Mouse (Mus musculus) embryonic facial prominence, embryonic 10.5 days (tissue): Measurements from ENCODE around the gene Txndc16. TPM values are rescaled to one million over a fixed set of nuclear protein-coding genes. Genes with fewer than 3 reads are reported as not detected.
A peak's percentile ranks its signal among the peaks of the same experiment; 100 is the strongest.

ENCODE experiments used
- DNase-seq: peaks from one replicate; pipeline ENCODE4 v3.0.0-alpha.2; 2017; ENCODE audit warnings: low spot score
- H3K27ac ChIP-seq: fragments of 300-500 bp; sonication (generic); replicated peaks from 2 replicates; pipeline ENCODE4 v1.5.1; 2016; ENCODE audit warnings: mild to moderate bottlenecking
- H3K27me3 ChIP-seq: fragments of 300-500 bp; sonication (generic); replicated peaks from 2 replicates; pipeline ENCODE4 v1.6.1; 2016; ENCODE audit warnings: low read depth, mild to moderate bottlenecking; ENCODE audit not compliant: poor library complexity, severe bottlenecking
- H3K36me3 ChIP-seq: fragments of 300-500 bp; sonication (generic); replicated peaks from 2 replicates; pipeline ENCODE4 v1.6.1; 2016; ENCODE audit warnings: mild to moderate bottlenecking, moderate library complexity
- H3K4me1 ChIP-seq: fragments of 300-500 bp; sonication (generic); 2 replicates; pipeline ENCODE4 v1.6.1; 2016
- H3K4me3 ChIP-seq: fragments of 300-500 bp; sonication (generic); 2 replicates; pipeline ENCODE4 v1.5.1; 2016; ENCODE audit warnings: mild to moderate bottlenecking, moderate library complexity
- H3K9me3 ChIP-seq: fragments of 300-500 bp; sonication (generic); 2 replicates; pipeline ENCODE4 v1.6.1; 2016; ENCODE audit warnings: mild to moderate bottlenecking
- WGBS: fragments of 180-500 bp; shearing (Covaris S2); methylation state at CpG from one replicate; pipeline ENCODE4 v1.1.7; 2016; 5-methylcytosine and 5-hydroxymethylcytosine counted together
- polyA plus RNA-seq: library from polyadenylated mRNA; unstranded; fragments of >200 nt; fragmentation: Nextera tagmentation; extraction: Ambion mirVana; gene quantifications from 2 replicates; pipeline ENCODE4 v1.2.1, GENCODE M21; 2016

Gene Txndc16
- polyA plus RNA-seq = 15.3 TPM in 2 replicates

- Histone ChIP-seq H3K4me3 (peak within 1 kb of the TSS; percentile 94), H3K9me3 (no peaks in the 10 kb centered on the region), H3K36me3 (no peaks in the 10 kb centered on the region), H3K4me1 (peaks cover 15% of the 10 kb centered on the region), H3K27me3 (no peaks in the 10 kb centered on the region), H3K27ac (peak within 1 kb of the TSS; percentile 94)
- DNase-seq = peak; percentile 80
- WGBS = under 1% methylated on average over 59 of the region's 59 CpGs
These were observed at the start of gene Txndc16 for GRCm38 (mm10) chr14:45220090-45220956. Txndc16 (minus strand) TSS chr14:45220328.

- 0 out of 2 replicates have a peak, but pooled peaks cover 3% of the 10 kb centered on the region for H3K9me3 ChIP-seq
- H3K36me3 ChIP-seq = no peaks in the 10 kb centered on the region; the same call in 1 of the 2 replicates
- 90% methylated on average over 3 of the region's 3 CpGs for WGBS
- no peak overlapping the region for H3K4me3 ChIP-seq
- no peaks in the 10 kb centered on the region for H3K4me1 ChIP-seq
- DNase-seq = no peak
- no peaks in the 10 kb centered on the region for H3K27me3 ChIP-seq
- H3K27ac ChIP-seq = no peak overlapping the region
These were observed 43.9 kb upstream of the Txndc16 start for GRCm38 (mm10) chr14:45263831-45264592.

GRCm38 (mm10) chr14:45251548-45252076, 31.5 kb upstream of the Txndc16 start:
- Histone ChIP-seq H3K27me3 (no peaks in the 10 kb centered on the region), H3K36me3 (no peaks in the 10 kb centered on the region), H3K4me3 (no peak overlapping the region), H3K4me1 (no peaks in the 10 kb centered on the region), H3K9me3 (no peaks in the 10 kb centered on the region), H3K27ac (no peak overlapping the region)
- DNase-seq = no peak
- WGBS = 91% methylated on average over 4 of the region's 4 CpGs

GRCm38 (mm10) chr14:45241613-45242012, 21.5 kb upstream of the Txndc16 start:
- no peaks in the 10 kb centered on the region for H3K9me3 ChIP-seq
- no peaks in the 10 kb centered on the region for H3K4me1 ChIP-seq
- no peak overlapping the region for H3K4me3 ChIP-seq
- no peak for DNase-seq
- no peaks in the 10 kb centered on the region for H3K27me3 ChIP-seq
- no peaks in the 10 kb centered on the region for H3K36me3 ChIP-seq
- no peak overlapping the region for H3K27ac ChIP-seq
- 54% methylated on average over 1 of the region's 1 CpGs for WGBS

GRCm38 (mm10) chr14:45239042-45239441, 18.9 kb upstream of the Txndc16 start:
- no peak overlapping the region for H3K27ac ChIP-seq
- H3K4me3 ChIP-seq = no peak overlapping the region
- H3K4me1 ChIP-seq = no peaks in the 10 kb centered on the region
- no peaks in the 10 kb centered on the region for H3K27me3 ChIP-seq
- no peaks in the 10 kb centered on the region for H3K9me3 ChIP-seq
- 85% methylated on average over 2 of the region's 2 CpGs for WGBS
- DNase-seq = no peak
- no peaks in the 10 kb centered on the region for H3K36me3 ChIP-seq

- Histone ChIP-seq H3K9me3 (no peaks in the 10 kb centered on the region), H3K4me3 (peak overlapping the region; percentile 94), H3K4me1 (peaks cover 15% of the 10 kb centered on the region), H3K36me3 (no peaks in the 10 kb centered on the region), H3K27ac (peak overlapping the region; percentile 94), H3K27me3 (no peaks in the 10 kb centered on the region)
- no peak for DNase-seq
- 12% methylated on average over 11 of the region's 11 CpGs for WGBS
These were observed 966 bp upstream of the Txndc16 start for GRCm38 (mm10) chr14:45220957-45221630.

GRCm38 (mm10) chr14:45219281-45220089, 643 bp downstream of the Txndc16 start, which contains the start of gene Gpr137c:
Gpr137c (plus strand) TSS chr14:45219717.
- H3K27me3 ChIP-seq = no peaks in the 10 kb centered on the region
- DNase-seq = peak; percentile 99
- under 1% methylated on average over 86 of the region's 86 CpGs for WGBS
- peaks cover 15% of the 10 kb centered on the region for H3K4me1 ChIP-seq
- no peaks in the 10 kb centered on the region for H3K9me3 ChIP-seq
- H3K27ac ChIP-seq = peak within 1 kb of the TSS; percentile 94
- peak within 1 kb of the TSS; percentile 94 for H3K4me3 ChIP-seq
- no peaks in the 10 kb centered on the region for H3K36me3 ChIP-seq

- H3K27me3 ChIP-seq = no peaks in the 10 kb centered on the region
- DNase-seq = no peak
- H3K9me3 ChIP-seq = no peaks in the 10 kb centered on the region
- peaks cover 15% of the 10 kb centered on the region for H3K4me1 ChIP-seq
- H3K36me3 ChIP-seq = no peaks in the 10 kb centered on the region
- H3K4me3 ChIP-seq = no peak overlapping the region; the same call in 1 of the 2 replicates
- no peak overlapping the region for H3K27ac ChIP-seq
- 88% methylated on average over 4 of the region's 4 CpGs for WGBS
These were observed 2.4 kb downstream of the Txndc16 start for GRCm38 (mm10) chr14:45217693-45218092.

GRCm38 (mm10) chr14:45216711-45217340, 3.3 kb downstream of the Txndc16 start:
- no peak overlapping the region for H3K4me3 ChIP-seq
- no peaks in the 10 kb centered on the region for H3K9me3 ChIP-seq
- peaks cover 15% of the 10 kb centered on the region for H3K4me1 ChIP-seq
- 96% methylated on average over 9 of the region's 9 CpGs for WGBS
- DNase-seq = no peak
- H3K27ac ChIP-seq = no peak overlapping the region
- H3K36me3 ChIP-seq = peaks cover 4% of the 10 kb centered on the region
- H3K27me3 ChIP-seq = no peaks in the 10 kb centered on the region

- no peak for DNase-seq
- Histone ChIP-seq H3K36me3 (peaks cover 8% of the 10 kb centered on the region), H3K4me3 (no peak overlapping the region), H3K9me3 (no peaks in the 10 kb centered on the region), H3K27ac (no peak overlapping the region), H3K27me3 (no peaks in the 10 kb centered on the region), H3K4me1 (no peaks in the 10 kb centered on the region)
- WGBS = 88% methylated on average over 1 of the region's 1 CpGs
These were observed 8.7 kb downstream of the Txndc16 start for GRCm38 (mm10) chr14:45211431-45211830.

GRCm38 (mm10) chr14:45210683-45211082, 9.4 kb downstream of the Txndc16 start:
- Histone ChIP-seq H3K9me3 (no peaks in the 10 kb centered on the region), H3K4me1 (no peaks in the 10 kb centered on the region)
- 65% methylated on average over 4 of the region's 4 CpGs for WGBS

More at GRCm38 (mm10) chr14:45210683-45211082, 9.4 kb downstream of the Txndc16 start:
- no peaks in the 10 kb centered on the region for H3K27me3 ChIP-seq
- no peak overlapping the region for H3K4me3 ChIP-seq
- H3K36me3 ChIP-seq = peaks cover 8% of the 10 kb centered on the region
- no peak for DNase-seq
- no peak overlapping the region for H3K27ac ChIP-seq
